Mouse (Mus musculus) thymus, adult 2 months (tissue): ENCODE measurements around the gene 1600014C23Rik.

Source experiments
- CTCF ChIP-seq: fragments of 200-500 bp; IDR thresholded peaks from 2 replicates; pipeline ENCODE4 v1.5.1; 2012; ENCODE audit warnings: mild to moderate bottlenecking, control low read depth, low read length, moderate library complexity, borderline replicate concordance; ENCODE audit not compliant: control insufficient read depth, poor library complexity, insufficient read depth; ENCODE audit errors: extremely low read depth
- POLR2A ChIP-seq: fragments of 200-500 bp; IDR thresholded peaks from 2 replicates; pipeline ENCODE4 v1.6.1; 2012; ENCODE audit warnings: mild to moderate bottlenecking, low read length, control low read depth, moderate library complexity; ENCODE audit not compliant: control insufficient read depth, poor library complexity, insufficient read depth; ENCODE audit errors: extremely low read depth

- TF ChIP-seq CTCF (no peak), POLR2A (no peak)
These were observed 15.5 kb upstream of the 1600014C23Rik start for GRCm38 (mm10) chr17:45749100-45749499.
